Mouse (Mus musculus) kidney, adult 2 months (tissue): ENCODE measurements around the gene Trip11. TPM values are rescaled to one million over a fixed set of nuclear protein-coding genes. Genes with fewer than 3 reads are reported as not detected.
"Not testable (repeated sequence)": the region's sequence is repeated elsewhere in the genome, so short reads cannot be mapped to it uniquely, and the experiment has no call there.

ENCODE experiments used
- DNase-seq: peaks from one replicate; pipeline ENCODE4 v3.0.0; 2021
- H3K27ac ChIP-seq: fragments of 200-500 bp; 2 replicates; pipeline ENCODE4 v1.5.1; 2012; ENCODE audit warnings: low read depth, low read length, control low read depth, inconsistent platforms; ENCODE audit not compliant: insufficient read depth
- H3K27me3 ChIP-seq: fragments of 200-500 bp; replicated peaks from 2 replicates; pipeline ENCODE4 v1.6.1; 2012; ENCODE audit warnings: mild to moderate bottlenecking, moderate library complexity, low read length, inconsistent platforms; ENCODE audit not compliant: control insufficient read depth, insufficient read depth
- H3K36me3 ChIP-seq: fragments of 200-500 bp; 2 replicates; pipeline ENCODE4 v1.6.1; 2012; ENCODE audit warnings: mild to moderate bottlenecking, moderate library complexity, low read length, inconsistent platforms; ENCODE audit not compliant: control insufficient read depth, insufficient read depth
- H3K4me1 ChIP-seq: fragments of 200-500 bp; 2 replicates; pipeline ENCODE4 v1.6.1; 2011; ENCODE audit warnings: low read length; ENCODE audit not compliant: control insufficient read depth, insufficient read depth
- H3K4me3 ChIP-seq: fragments of 200-500 bp; 2 replicates; pipeline ENCODE4 v1.5.1; 2011; ENCODE audit warnings: mild to moderate bottlenecking, low read depth, low read length, control low read depth; ENCODE audit not compliant: insufficient read depth
- CTCF ChIP-seq: fragments of 200-500 bp; conservative IDR thresholded peaks from 2 replicates; pipeline ENCODE4 v1.5.1; 2011; ENCODE audit warnings: low read depth, mild to moderate bottlenecking, control low read depth, low read length, moderate library complexity, mixed read lengths; ENCODE audit not compliant: insufficient read depth, insufficient read length
- POLR2A ChIP-seq: fragments of 200-500 bp; IDR thresholded peaks from one replicate; pipeline ENCODE4 v1.6.1; 2011; ENCODE audit warnings: low read depth, low read length, control low read depth
- WGBS: fragments of 180-500 bp; shearing (Covaris S2); methylation state at CpG from one replicate; pipeline ENCODE4 v1.1.7; 2018; 5-methylcytosine and 5-hydroxymethylcytosine counted together
- polyA plus RNA-seq: library from polyadenylated mRNA; depleted of rRNA; stranded (reverse); fragments of >200 nt; gene quantifications from 2 replicates; pipeline ENCODE4 v1.2.3, GENCODE M21; 2012; rRNA removed

The Trip11 gene
- 4.0 and 4.2 TPM in 2 replicates for polyA plus RNA-seq

DNA sequence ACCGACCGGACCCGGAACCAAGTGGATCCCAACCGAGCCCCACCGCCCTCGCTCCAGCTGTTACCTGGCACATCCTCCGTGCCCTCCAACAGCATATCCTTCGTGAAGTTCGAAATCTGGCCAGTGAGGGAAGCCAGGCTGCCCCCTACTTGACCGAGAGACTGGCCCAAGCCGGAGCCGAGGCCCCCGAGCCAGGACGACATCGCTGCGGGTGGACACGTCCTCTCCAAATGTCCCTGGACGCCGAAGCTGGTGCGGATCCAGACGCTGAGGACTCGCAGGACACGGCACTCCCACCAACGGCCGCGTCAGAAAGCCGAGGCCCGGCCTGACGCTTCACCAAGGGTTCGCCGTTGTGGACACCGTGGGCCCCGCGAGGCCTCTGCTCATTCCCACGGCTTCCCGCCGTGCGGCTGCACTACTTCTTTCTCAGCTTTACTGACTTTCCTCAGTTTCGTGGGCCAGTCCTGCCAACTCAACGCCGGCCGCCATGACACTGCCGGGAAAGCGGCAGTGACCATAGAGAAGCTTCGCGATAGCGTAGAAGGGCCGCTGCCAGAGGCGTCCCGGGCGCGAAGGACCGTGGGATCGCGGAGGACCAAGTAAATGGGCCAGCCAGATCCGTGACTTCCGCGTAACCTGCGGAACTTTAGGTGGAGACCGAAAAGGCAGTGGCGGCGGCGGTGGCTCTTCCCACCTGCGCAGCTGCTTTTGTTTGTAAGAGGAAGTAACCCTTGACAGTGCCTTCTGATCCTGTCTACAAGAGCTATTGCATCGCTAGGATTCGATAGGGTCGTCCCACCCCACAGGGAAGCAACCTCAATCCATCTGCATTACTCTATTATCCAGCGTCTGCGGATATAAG is at the start of gene Trip11:
TSS of gene Trip11 (minus strand) at position 642 of the 865 bp plus-strand sequence.
- no peaks in the 10 kb centered on the region for H3K36me3 ChIP-seq
- no peaks in the 10 kb centered on the region; the same call in 1 of the 2 replicates for H3K4me1 ChIP-seq
- H3K27me3 ChIP-seq, result no peaks in the 10 kb centered on the region
- peak within 1 kb of the TSS; percentile 96 for H3K4me3 ChIP-seq
- TF ChIP-seq POLR2A (peak; percentile 72), CTCF (no peak)
- peak; percentile 95 for DNase-seq
- H3K27ac ChIP-seq, result peak within 1 kb of the TSS; percentile 90
- whole genome bisulfite sequencing, result under 1% methylated on average over 69 of the region's 69 CpGs

- not testable (repeated sequence) for H3K4me3 ChIP-seq, H3K4me1 ChIP-seq, H3K27ac ChIP-seq, DNase-seq, H3K36me3 ChIP-seq, H3K27me3 ChIP-seq
- WGBS, result 89% methylated on average over 5 of the region's 5 CpGs
These were observed 46.1 kb upstream of the Trip11 start for GRCm38 (mm10) chr12:101958960-101959780.

DNA sequence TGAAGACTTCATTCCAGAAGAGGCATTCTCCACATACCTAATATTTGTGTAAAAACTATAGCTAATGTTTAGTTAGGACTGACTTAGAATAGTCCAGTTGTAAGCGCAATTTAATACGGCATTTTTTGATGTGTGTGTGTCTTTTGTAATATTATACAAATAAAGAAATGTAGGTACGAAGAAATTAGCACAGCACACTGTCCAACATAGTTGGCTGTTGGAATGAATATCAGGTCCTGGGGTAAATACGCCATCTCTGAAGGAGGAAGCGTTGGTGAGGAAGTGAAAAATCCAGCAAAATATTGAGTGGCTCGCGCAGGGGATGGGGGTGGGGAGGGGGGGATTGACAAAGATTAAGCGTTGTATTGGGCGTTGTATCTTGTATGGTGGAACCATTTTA is 45.5 kb upstream of the Trip11 start:
- TF ChIP-seq CTCF (no peak), POLR2A (no peak)
- Histone ChIP-seq H3K4me1 (0 out of 2 replicates have a peak, but pooled peaks cover 3% of the 10 kb centered on the region), H3K27me3 (no peaks in the 10 kb centered on the region), H3K36me3 (no peaks in the 10 kb centered on the region), H3K4me3 (no peak overlapping the region), H3K27ac (no peak overlapping the region)
- 45% methylated on average over 9 of the region's 9 CpGs for WGBS
- no peak for DNase-seq

DNA sequence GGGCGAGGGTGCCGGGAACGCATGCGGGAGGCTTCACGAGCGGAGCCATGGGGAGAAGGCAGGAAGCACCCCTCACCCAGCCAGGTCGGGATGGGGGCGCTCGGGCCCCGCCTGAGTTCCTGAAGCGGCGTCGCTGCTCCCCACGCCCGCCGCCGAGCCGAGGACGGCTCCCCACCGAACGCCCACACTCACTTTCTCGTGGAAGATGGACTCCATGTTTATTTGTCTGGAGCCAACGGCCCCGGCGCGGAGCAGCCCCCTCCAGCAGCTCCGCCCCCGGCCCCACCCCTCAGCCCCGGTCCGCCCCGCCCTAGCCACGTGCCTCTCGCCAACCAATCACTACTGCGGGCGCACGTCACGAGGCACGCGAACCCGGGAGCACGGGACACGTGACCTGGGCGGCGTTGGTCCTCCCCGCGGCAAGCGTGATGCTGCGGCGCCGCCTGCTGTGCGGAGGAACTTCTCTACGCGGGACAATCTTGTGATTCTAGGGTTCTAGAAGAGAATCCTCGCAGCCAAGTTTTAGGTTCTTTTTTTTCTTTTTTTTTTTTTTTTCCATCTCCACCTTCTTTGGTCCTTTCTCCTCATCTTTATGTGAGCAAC is 45.0 kb upstream of the Trip11 start, which contains the start of gene Atxn3:
TSS of gene Atxn3 (minus strand) at position 305 of the 603 bp plus-strand sequence.
- Histone ChIP-seq H3K4me1 (0 out of 2 replicates have a peak, but pooled peaks cover 3% of the 10 kb centered on the region), H3K27me3 (no peaks in the 10 kb centered on the region), H3K4me3 (peak within 1 kb of the TSS; percentile 72), H3K36me3 (no peaks in the 10 kb centered on the region), H3K27ac (peak within 1 kb of the TSS; percentile 22; the same call in 1 of the 2 replicates)
- peak; percentile 98 for DNase-seq
- TF ChIP-seq POLR2A (no peak), CTCF (peak; percentile 78)
- WGBS, result under 1% methylated on average over 54 of the region's 54 CpGs

DNA sequence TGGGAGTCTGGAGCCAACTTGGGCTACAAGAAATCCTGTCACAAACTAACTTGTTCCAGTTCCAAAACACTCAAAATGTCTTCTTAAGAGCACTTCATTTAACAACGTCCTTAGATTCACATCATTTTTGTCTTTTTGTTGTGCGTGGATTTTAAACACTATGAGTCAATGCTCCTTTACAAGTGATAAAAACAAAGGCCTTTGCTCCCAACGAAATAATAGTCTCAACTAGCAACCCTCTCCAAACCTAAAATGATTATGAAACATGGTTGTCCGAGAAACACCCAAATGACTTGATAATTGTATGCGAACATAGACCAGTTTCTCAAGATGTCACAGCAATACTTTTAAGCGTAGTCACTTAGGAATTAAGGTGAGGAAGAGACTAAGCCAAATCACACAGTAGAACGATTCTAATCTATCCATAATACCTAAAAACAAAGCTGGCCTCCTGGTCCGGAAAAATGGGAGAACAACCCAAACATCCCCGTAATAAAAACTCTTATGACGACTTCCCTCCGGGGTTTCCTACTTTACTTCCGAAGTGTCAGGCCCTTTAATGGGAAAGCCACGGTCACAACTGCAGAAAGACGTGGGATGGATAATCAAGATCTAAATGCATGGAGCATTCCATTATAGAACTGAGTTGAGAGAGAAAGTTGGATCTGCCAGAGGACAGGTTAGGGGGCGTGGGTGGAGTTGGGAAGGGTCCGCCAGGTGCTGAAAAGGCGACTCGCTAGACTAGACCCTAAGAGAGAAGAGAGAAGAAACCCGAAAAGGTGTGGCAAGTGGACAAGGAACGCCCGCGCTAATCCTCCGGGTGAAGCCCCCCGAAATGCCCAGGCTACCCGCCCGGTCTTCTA is 44.2 kb upstream of the Trip11 start:
- 0 out of 2 replicates have a peak, but pooled peaks cover 3% of the 10 kb centered on the region for H3K4me1 ChIP-seq
- H3K27me3 ChIP-seq, result no peaks in the 10 kb centered on the region
- 9% methylated on average over 25 of the region's 26 CpGs for WGBS
- TF ChIP-seq CTCF, result no peak
- no peak for TF ChIP-seq POLR2A
- peak overlapping the region; percentile 22; the same call in 1 of the 2 replicates for H3K27ac ChIP-seq
- no peaks in the 10 kb centered on the region for H3K36me3 ChIP-seq
- H3K4me3 ChIP-seq, result peak overlapping the region; percentile 72
- peak; percentile 25 for DNase-seq

GRCm38 (mm10) chr12:101955821-101956220 is 42.8 kb upstream of the Trip11 start:
- WGBS, result 96% methylated on average over 8 of the region's 8 CpGs
- not testable (repeated sequence) for H3K36me3 ChIP-seq

More at GRCm38 (mm10) chr12:101955821-101956220, 42.8 kb upstream of the Trip11 start:
- H3K4me3 ChIP-seq, DNase-seq, H3K27me3 ChIP-seq, H3K4me1 ChIP-seq, H3K27ac ChIP-seq: not testable (repeated sequence)
